ENCODE assay signal across 20 mouse cellular contexts in genomic region chr12:76401674-76402073, GRCm38 (mm10). TPM values are rescaled to one million over a fixed set of nuclear protein-coding genes. Genes with fewer than 3 reads are reported as not detected.
DNase-seq lines count a peak whose midpoint lies in the region; ATAC-seq and TF ChIP-seq lines count a peak whose summit lies in the region.
"Had no signal": no experiment of that assay in that cellular context is flagged by ENCODE, and none has a peak within 500 bp of the region (broad histone marks: within the 10 kb centered on the region; RNA-seq: fewer than 3 reads in every experiment).

No protein-coding gene starts in this region.

- no peaks in the 10 kb centered on the region; the same call in 1 of the 2 replicates for H3K79me2 ChIP-seq in MEL (ENCODE audit: control insufficient read depth, insufficient read depth, low read length, poor library complexity)

- ATAC-seq in hindbrain, postnatal 0 days, result no peak
- no peak for ATAC-seq in hindbrain, embryonic 12.5 days (ENCODE audit: low FRiP score)
- ATAC-seq in lung, postnatal 0 days, result no peak
- ATAC-seq in stomach, postnatal 0 days (ENCODE audit: low FRiP score, low TSS enrichment), result no peak

- no peaks in the 10 kb centered on the region for H3K36me3 ChIP-seq in hindbrain, postnatal 0 days (ENCODE audit: insufficient read depth, low read length)
- H3K36me3 ChIP-seq in hindbrain, embryonic 12.5 days, result no peaks in the 10 kb centered on the region
- no peaks in the 10 kb centered on the region for H3K36me3 ChIP-seq in lung, postnatal 0 days (ENCODE audit: insufficient read depth, low read length)
- H3K36me3 ChIP-seq in MEL (ENCODE audit: control insufficient read depth in 1 of 2, insufficient read depth in 2 of 2, low read length in 2 of 2), result peaks cover 0 to 5% of the 10 kb centered on the region in 2 experiments; a peak in 1 of 4 replicates
- H3K36me3 ChIP-seq in stomach, postnatal 0 days (ENCODE audit: control insufficient read depth, insufficient read depth, low read length), result no peaks in the 10 kb centered on the region
- H3K36me3 ChIP-seq: forebrain, embryonic 12.5 days; heart, embryonic 13.5 days; hindbrain, embryonic 13.5 days; kidney, embryonic 15.5 days; limb, embryonic 10.5 days; midbrain, embryonic 12.5 days; neural tube, embryonic 12.5 days had no signal

- no peak overlapping the region for H3K9ac ChIP-seq in hindbrain, postnatal 0 days (replicated peaks; ENCODE audit: low read length)
- H3K9ac ChIP-seq in hindbrain, embryonic 12.5 days, result no peak overlapping the region
- no peak overlapping the region for H3K9ac ChIP-seq in lung, postnatal 0 days (replicated peaks; ENCODE audit: low read depth)
- no peak overlapping the region for H3K9ac ChIP-seq in MEL (ENCODE audit: control insufficient read depth, low read depth, low read length, poor library complexity, severe bottlenecking)
- H3K9ac ChIP-seq in stomach, postnatal 0 days (ENCODE audit: low read length), result no peak overlapping the region
- H3K9ac ChIP-seq: forebrain, embryonic 12.5 days; heart, embryonic 13.5 days; hindbrain, embryonic 13.5 days; kidney, embryonic 15.5 days; midbrain, embryonic 12.5 days; neural tube, embryonic 12.5 days had no signal

- no peaks in the 10 kb centered on the region for H3K9me3 ChIP-seq in hindbrain, postnatal 0 days (ENCODE audit: low read length)
- H3K9me3 ChIP-seq in hindbrain, embryonic 12.5 days (replicated peaks), result no peaks in the 10 kb centered on the region
- H3K9me3 ChIP-seq in lung, postnatal 0 days (ENCODE audit: low read length), result no peaks in the 10 kb centered on the region
- no peaks in the 10 kb centered on the region for H3K9me3 ChIP-seq in MEL (replicated peaks; ENCODE audit: insufficient read depth, low read length)
- H3K9me3 ChIP-seq in stomach, postnatal 0 days (ENCODE audit: control insufficient read depth, low read length), result no peaks in the 10 kb centered on the region
- H3K9me3 ChIP-seq: forebrain, embryonic 12.5 days; heart, embryonic 13.5 days; hindbrain, embryonic 13.5 days; kidney, embryonic 15.5 days; limb, embryonic 10.5 days; midbrain, embryonic 12.5 days; neural tube, embryonic 12.5 days had no signal

- WGBS in hindbrain, postnatal 0 days, result 56% methylated on average over 3 of the region's 3 CpGs
- WGBS in hindbrain, embryonic 12.5 days, result 57% methylated on average over 3 of the region's 3 CpGs
- WGBS in lung, postnatal 0 days, result 51% methylated on average over 3 of the region's 3 CpGs
- WGBS in stomach, postnatal 0 days, result 55% methylated on average over 3 of the region's 3 CpGs

- H3K4me1 ChIP-seq in hindbrain, postnatal 0 days (ENCODE audit: insufficient read depth, low read length), result peaks cover 8% of the 10 kb centered on the region; the same call in 1 of the 2 replicates
- peaks cover 20% of the 10 kb centered on the region for H3K4me1 ChIP-seq in hindbrain, embryonic 12.5 days
- H3K4me1 ChIP-seq in lung, postnatal 0 days (ENCODE audit: insufficient read depth, low read depth, low read length), result peaks cover 12% of the 10 kb centered on the region; the same call in 1 of the 2 replicates
- peaks cover 2 to 3% of the 10 kb centered on the region in 2 experiments; a peak in 1 of 4 replicates for H3K4me1 ChIP-seq in MEL (ENCODE audit: control insufficient read depth in 1 of 2, insufficient read depth in 2 of 2, low read length in 2 of 2)
- H3K4me1 ChIP-seq in stomach, postnatal 0 days (replicated peaks; ENCODE audit: control insufficient read depth, insufficient read depth), result peaks cover 2% of the 10 kb centered on the region; the same call in 1 of the 2 replicates

- peak; percentile 40 for TF ChIP-seq RAD21 in MEL (IDR thresholded peaks at IDR 0.05; ENCODE audit: low read depth, low read length)

- TF ChIP-seq EP300 in lung, postnatal 0 days (IDR thresholded peaks at IDR 0.05), result no peak
- no peak for TF ChIP-seq EP300 in MEL (IDR thresholded peaks at IDR 0.05; ENCODE audit: low read depth in 1 of 2, low read length in 2 of 2)
- no peak for TF ChIP-seq EP300 in stomach, postnatal 0 days (optimal IDR thresholded peaks at IDR 0.05)

- peaks cover 20% of the 10 kb centered on the region for H3K27me3 ChIP-seq in hindbrain, postnatal 0 days (ENCODE audit: insufficient read depth, low read length)
- H3K27me3 ChIP-seq in hindbrain, embryonic 12.5 days, result peaks cover 30% of the 10 kb centered on the region
- H3K27me3 ChIP-seq in lung, postnatal 0 days (replicated peaks; ENCODE audit: insufficient read depth, low read length), result peaks cover 17% of the 10 kb centered on the region; the same call in 1 of the 2 replicates
- no peaks in the 10 kb centered on the region for H3K27me3 ChIP-seq in MEL (ENCODE audit: control insufficient read depth in 1 of 2, insufficient read depth in 2 of 2, low read length in 2 of 2)
- H3K27me3 ChIP-seq in stomach, postnatal 0 days (ENCODE audit: control insufficient read depth, insufficient read depth, low read length), result peaks cover 2% of the 10 kb centered on the region; the same call in 1 of the 2 replicates

- H3K4me3 ChIP-seq in hindbrain, postnatal 0 days (ENCODE audit: low read length), result no peak overlapping the region
- no peak overlapping the region for H3K4me3 ChIP-seq in hindbrain, embryonic 12.5 days
- no peak overlapping the region for H3K4me3 ChIP-seq in lung, postnatal 0 days (ENCODE audit: low read depth, low read length)
- H3K4me3 ChIP-seq in MEL (ENCODE audit: control insufficient read depth in 1 of 2, insufficient read depth in 1 of 2, low read depth in 2 of 2, low read length in 2 of 2), result no peak overlapping the region
- H3K4me3 ChIP-seq in stomach, postnatal 0 days (ENCODE audit: low read depth, low read length), result no peak overlapping the region
- H3K4me3 ChIP-seq: forebrain, embryonic 12.5 days; hindbrain, embryonic 13.5 days; kidney, embryonic 15.5 days; limb, embryonic 10.5 days; midbrain, embryonic 12.5 days; neural tube, embryonic 12.5 days had no signal

- DNase-seq in hindbrain, postnatal 0 days (ENCODE audit: low spot score), result no peak
- DNase-seq in lung, postnatal 0 days (ENCODE audit: low spot score), result no peak
- DNase-seq in lung, postnatal 4 days, result no peak
- DNase-seq in MEL (ENCODE audit: low read depth, low spot score), result peak; percentile 62
- no peak for DNase-seq in stomach, postnatal 0 days (ENCODE audit: low spot score)
- no peak for DNase-seq in kidney, postnatal 25 days
- DNase-seq in adrenal gland, adult 18-20 months (ENCODE audit: low spot score in 2 of 2), result no peak
- DNase-seq: adrenal gland, postnatal 10 days; gastrocnemius, postnatal 10 days; lung, postnatal 10 days; thymus, postnatal 14 days had no signal

- peak; percentile 36; the same call in 1 of the 2 replicates for TF ChIP-seq CTCF in hindbrain, postnatal 0 days (IDR thresholded peaks at IDR 0.05; ENCODE audit: low read depth)
- TF ChIP-seq CTCF in lung, postnatal 0 days (IDR thresholded peaks at IDR 0.05), result peak; percentile 49
- peak; percentile 54 to 56 (median 55) for TF ChIP-seq CTCF in MEL (IDR thresholded peaks at IDR 0.05 in 2 of 3, conservative IDR thresholded peaks at IDR 0.05 in 1 of 3; ENCODE audit: control insufficient read depth in 1 of 3, insufficient read depth in 1 of 3, low read depth in 2 of 3, low read length in 3 of 3, poor library complexity in 1 of 3, severe bottlenecking in 1 of 3)
- peak; percentile 56 for TF ChIP-seq CTCF in stomach, postnatal 0 days (IDR thresholded peaks at IDR 0.05; ENCODE audit: low read depth)

- H3K4me2 ChIP-seq in hindbrain, postnatal 0 days (ENCODE audit: low read depth, low read length), result no peak overlapping the region
- no peak overlapping the region for H3K4me2 ChIP-seq in hindbrain, embryonic 12.5 days (replicated peaks)
- H3K4me2 ChIP-seq in lung, postnatal 0 days (replicated peaks; ENCODE audit: low read depth, low read length), result no peak overlapping the region
- H3K4me2 ChIP-seq in stomach, postnatal 0 days (replicated peaks; ENCODE audit: low read depth), result no peak overlapping the region
- H3K4me2 ChIP-seq: forebrain, embryonic 12.5 days; hindbrain, embryonic 13.5 days; kidney, embryonic 15.5 days; midbrain, embryonic 12.5 days; neural tube, embryonic 12.5 days had no signal

- H3K27ac ChIP-seq in hindbrain, postnatal 0 days, result no peak overlapping the region
- no peak overlapping the region for H3K27ac ChIP-seq in hindbrain, embryonic 12.5 days
- H3K27ac ChIP-seq in lung, postnatal 0 days (ENCODE audit: low read length), result no peak overlapping the region
- no peak overlapping the region for H3K27ac ChIP-seq in MEL (ENCODE audit: control insufficient read depth, low read depth, low read length)
- no peak overlapping the region for H3K27ac ChIP-seq in stomach, postnatal 0 days (replicated peaks)
- H3K27ac ChIP-seq: forebrain, embryonic 12.5 days; heart, embryonic 13.5 days; hindbrain, embryonic 13.5 days; kidney, embryonic 15.5 days; limb, embryonic 10.5 days; midbrain, embryonic 12.5 days; neural tube, embryonic 12.5 days had no signal

- TF ChIP-seq POLR2A in MEL (IDR thresholded peaks at IDR 0.05; ENCODE audit: control insufficient read depth in 1 of 2, insufficient read depth in 1 of 2, low read depth in 1 of 2, low read length in 2 of 2, poor library complexity in 1 of 2), result no peak

RNA-seq across cellular contexts. Expression of gene Hspa2, which starts 2.3 kb away (rescaled TPM):
- 9.6 and 17.2 TPM in 2 replicates for total RNA-seq in hindbrain, postnatal 0 days (2014; rRNA removed)
- polyA plus RNA-seq in hindbrain, postnatal 0 days (2015; fragmentation: Nextera tagmentation; extraction: Ambion mirVana), result 11.1 and 13.8 TPM in 2 replicates
- polyA plus RNA-seq in hindbrain, embryonic 12.5 days (2016; fragmentation: Nextera tagmentation; extraction: Ambion mirVana), result 9.8 and 10.4 TPM in 2 replicates
- polyA plus RNA-seq in lung, postnatal 0 days (2015; fragmentation: Nextera tagmentation; extraction: Ambion mirVana), result 25.0 and 30.2 TPM in 2 replicates
- total RNA-seq in MEL (2012; rRNA removed), result 5.3 and 6.6 TPM in 2 replicates
- 1 to 10 TPM in 1 of 2 experiments, not detected in 1; 9.3 TPM for polyA plus RNA-seq in MEL (2012; ENCODE audit: insufficient read depth in 1 of 2, insufficient read length in 2 of 2, low read depth in 1 of 2, low replicate concordance in 2 of 2, missing spikeins in 1 of 2)
- 18.8 and 18.9 TPM in 2 replicates for polyA plus RNA-seq in stomach, postnatal 0 days (2015; fragmentation: Nextera tagmentation; extraction: Ambion mirVana)
- 10 to 100 TPM; 18.9 to 20.6 TPM for total RNA-seq in adrenal gland, adult 18-20 months (2021)

RNA-seq across cellular contexts. Expression of gene Ppp1r36, which starts 15.7 kb away (rescaled TPM):
- 0.25 and 0.52 TPM in 2 replicates for total RNA-seq in hindbrain, postnatal 0 days (2014; rRNA removed)
- polyA plus RNA-seq in hindbrain, postnatal 0 days (2015; fragmentation: Nextera tagmentation; extraction: Ambion mirVana), result 2.7 and 2.8 TPM in 2 replicates
- polyA plus RNA-seq in hindbrain, embryonic 12.5 days (2016; fragmentation: Nextera tagmentation; extraction: Ambion mirVana), result 2.7 and 3.1 TPM in 2 replicates
- 11.5 and 14.0 TPM in 2 replicates for polyA plus RNA-seq in lung, postnatal 0 days (2015; fragmentation: Nextera tagmentation; extraction: Ambion mirVana)
- total RNA-seq in MEL (2012; rRNA removed), result not detected in 2 replicates
- not detected for polyA plus RNA-seq in MEL (2012; ENCODE audit: insufficient read depth in 1 of 2, insufficient read length in 2 of 2, low read depth in 1 of 2, low replicate concordance in 2 of 2, missing spikeins in 1 of 2)
- 3.5 and 4.9 TPM in 2 replicates for polyA plus RNA-seq in stomach, postnatal 0 days (2015; fragmentation: Nextera tagmentation; extraction: Ambion mirVana)
- total RNA-seq in adrenal gland, adult 18-20 months (2021), result under 1 TPM; 0.27 to 0.32 TPM
- polyA plus RNA-seq: spleen, adult 2 months had no signal

RNA-seq across cellular contexts. Expression of gene Zbtb1, which starts 31.6 kb away (rescaled TPM):
- total RNA-seq in hindbrain, postnatal 0 days (2014; rRNA removed), result 3.3 and 3.6 TPM in 2 replicates
- 3.0 and 3.1 TPM in 2 replicates for polyA plus RNA-seq in hindbrain, postnatal 0 days (2015; fragmentation: Nextera tagmentation; extraction: Ambion mirVana)
- polyA plus RNA-seq in hindbrain, embryonic 12.5 days (2016; fragmentation: Nextera tagmentation; extraction: Ambion mirVana), result 8.3 and 8.6 TPM in 2 replicates
- 5.8 and 6.9 TPM in 2 replicates for polyA plus RNA-seq in lung, postnatal 0 days (2015; fragmentation: Nextera tagmentation; extraction: Ambion mirVana)
- total RNA-seq in MEL (2012; rRNA removed), result 6.3 and 7.0 TPM in 2 replicates
- polyA plus RNA-seq in MEL (2012; ENCODE audit: insufficient read depth in 1 of 2, insufficient read length in 2 of 2, low read depth in 1 of 2, low replicate concordance in 2 of 2, missing spikeins in 1 of 2), result 1 to 10 TPM in 1 of 2 experiments, not detected in 1; 5.1 TPM
- 4.8 and 5.0 TPM in 2 replicates for polyA plus RNA-seq in stomach, postnatal 0 days (2015; fragmentation: Nextera tagmentation; extraction: Ambion mirVana)
- 1 to 10 TPM; 4.1 to 4.7 TPM for total RNA-seq in adrenal gland, adult 18-20 months (2021)

RNA-seq across cellular contexts. Expression of gene Zbtb25, which starts 32.3 kb away (rescaled TPM):
- 20.5 and 25.2 TPM in 2 replicates for total RNA-seq in hindbrain, postnatal 0 days (2014; rRNA removed)
- polyA plus RNA-seq in hindbrain, postnatal 0 days (2015; fragmentation: Nextera tagmentation; extraction: Ambion mirVana), result 12.1 and 12.7 TPM in 2 replicates
- 20.1 and 20.6 TPM in 2 replicates for polyA plus RNA-seq in hindbrain, embryonic 12.5 days (2016; fragmentation: Nextera tagmentation; extraction: Ambion mirVana)
- polyA plus RNA-seq in lung, postnatal 0 days (2015; fragmentation: Nextera tagmentation; extraction: Ambion mirVana), result 7.3 and 7.5 TPM in 2 replicates
- 5.1 and 5.5 TPM in 2 replicates for total RNA-seq in MEL (2012; rRNA removed)
- polyA plus RNA-seq in MEL (2012; ENCODE audit: insufficient read depth in 1 of 2, insufficient read length in 2 of 2, low read depth in 1 of 2, low replicate concordance in 2 of 2, missing spikeins in 1 of 2), result 10 to 100 TPM in 1 of 2 experiments, not detected in 1; 12.3 TPM
- polyA plus RNA-seq in stomach, postnatal 0 days (2015; fragmentation: Nextera tagmentation; extraction: Ambion mirVana), result 7.0 and 7.4 TPM in 2 replicates
- 1 to 10 TPM; 5.9 to 6.1 TPM for total RNA-seq in adrenal gland, adult 18-20 months (2021)
